Mouse (Mus musculus) kidney, postnatal 10 days (tissue): Measurements from ENCODE around the gene St6galnac4.

Source experiments
- DNase-seq: peaks from one replicate; pipeline ENCODE4 v3.0.0; 2021; ENCODE audit warnings: mixed read lengths

The St6galnac4 gene

DNA sequence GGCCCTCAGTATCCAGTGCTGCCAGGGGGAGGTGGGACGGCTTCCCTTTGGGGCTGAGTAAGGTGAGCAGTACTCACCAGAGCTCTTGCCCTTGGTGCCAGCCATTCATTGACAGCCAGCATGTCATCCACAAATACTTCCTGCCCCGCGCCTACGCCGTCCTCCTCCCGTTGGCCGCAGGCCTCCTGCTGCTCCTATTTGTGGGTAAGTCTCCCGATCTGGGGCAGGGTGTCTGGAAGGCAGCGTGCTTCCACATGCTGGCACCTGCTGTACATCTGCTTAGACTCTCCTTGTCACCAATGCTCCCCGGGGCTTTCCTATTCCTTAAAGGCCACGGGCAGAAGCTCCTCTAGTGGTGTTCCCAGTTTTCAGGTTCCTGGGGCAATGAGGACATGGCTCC is 14.7 kb upstream of the St6galnac4 start:
- no peak for DNase-seq

DNA sequence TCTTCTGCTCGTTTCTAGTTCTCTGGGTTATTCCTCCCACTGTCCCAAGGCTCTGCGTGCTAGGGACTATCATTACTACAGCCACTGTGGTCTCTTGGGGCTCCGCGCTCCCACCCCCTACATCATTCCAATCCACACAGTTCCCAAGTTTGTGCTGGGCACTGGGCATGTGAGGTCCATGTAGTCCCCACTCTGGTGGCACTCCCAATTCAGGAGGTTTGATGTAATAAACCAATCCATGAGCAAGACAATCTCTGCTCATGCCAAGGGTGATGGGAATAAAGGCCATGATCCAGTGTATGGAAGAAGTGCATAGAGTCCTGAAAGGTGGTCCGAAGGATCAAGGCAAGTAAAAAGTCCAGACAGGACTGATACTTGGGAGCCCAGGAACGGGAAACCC is 12.4 kb upstream of the St6galnac4 start, which contains the start of gene Pip5kl1:
Gene Pip5kl1 (plus strand): TSS at position 301 of the 400 bp plus-strand sequence.
- DNase-seq, result no peak

DNA sequence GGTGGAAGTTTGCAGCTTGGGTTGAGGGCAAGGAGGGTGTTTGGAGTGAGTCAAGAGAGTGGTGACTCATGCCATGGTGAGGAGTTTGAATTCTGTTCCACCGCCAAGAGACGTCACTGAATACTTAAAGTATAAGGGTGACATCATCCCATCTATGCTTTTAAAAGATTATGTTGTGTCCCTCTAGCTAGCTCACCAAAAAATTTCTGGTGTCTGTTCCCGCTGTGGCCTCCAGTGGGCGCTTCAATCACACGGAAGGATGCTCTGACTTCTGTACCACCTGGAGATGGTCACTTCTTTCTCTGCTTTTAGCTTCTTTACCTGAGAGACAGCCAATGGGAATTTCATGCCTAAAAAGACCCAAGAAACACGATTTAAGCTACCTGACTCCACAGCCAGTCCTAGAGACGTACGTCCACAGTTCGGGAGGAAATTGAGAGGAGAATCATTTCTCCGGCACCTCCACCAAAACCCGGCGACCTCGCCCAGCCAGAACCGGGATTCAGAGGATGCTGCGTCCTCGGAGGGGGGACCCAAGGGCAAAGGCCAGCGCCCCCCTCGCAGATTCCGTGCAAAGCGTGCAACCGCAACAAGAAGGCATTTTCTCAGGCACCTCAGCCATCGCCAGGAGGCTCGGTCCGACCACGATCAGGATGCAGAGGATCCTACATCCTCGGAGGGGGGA is 11.9 kb upstream of the St6galnac4 start:
- DNase-seq, result peak; percentile 68

DNA sequence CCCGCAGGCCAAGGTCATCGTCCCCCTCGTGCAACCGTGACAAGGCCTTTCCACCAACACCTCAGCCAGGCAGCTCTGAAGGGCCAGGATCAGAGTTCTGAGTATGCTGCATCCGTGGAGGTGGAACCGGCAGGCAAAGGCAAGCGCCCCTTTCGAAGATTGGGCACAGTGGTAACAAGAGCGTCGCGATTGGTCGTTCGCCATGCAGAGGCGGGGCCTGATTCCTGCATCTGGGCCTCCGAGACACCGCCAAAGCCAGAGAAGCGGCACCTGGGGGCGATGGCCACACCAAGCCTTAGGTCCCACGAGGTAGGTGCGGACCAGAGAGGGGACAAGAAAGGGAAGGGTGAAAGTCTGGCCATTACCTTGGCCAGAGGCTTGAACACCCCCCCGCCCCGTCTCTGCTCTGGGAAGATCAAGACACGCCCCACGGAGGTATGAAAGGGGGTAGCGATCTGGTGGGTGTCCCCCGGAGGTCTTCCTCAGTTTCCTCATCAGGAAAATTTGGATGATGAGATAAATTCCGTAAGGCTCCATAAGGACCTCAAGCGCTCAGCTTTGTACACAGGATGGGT is 11.2 kb upstream of the St6galnac4 start, which contains the start of gene 9430097D07Rik:
Gene 9430097D07Rik (minus strand): TSS at position 99 of the 575 bp plus-strand sequence.
- DNase-seq, result peak; percentile 46

DNA sequence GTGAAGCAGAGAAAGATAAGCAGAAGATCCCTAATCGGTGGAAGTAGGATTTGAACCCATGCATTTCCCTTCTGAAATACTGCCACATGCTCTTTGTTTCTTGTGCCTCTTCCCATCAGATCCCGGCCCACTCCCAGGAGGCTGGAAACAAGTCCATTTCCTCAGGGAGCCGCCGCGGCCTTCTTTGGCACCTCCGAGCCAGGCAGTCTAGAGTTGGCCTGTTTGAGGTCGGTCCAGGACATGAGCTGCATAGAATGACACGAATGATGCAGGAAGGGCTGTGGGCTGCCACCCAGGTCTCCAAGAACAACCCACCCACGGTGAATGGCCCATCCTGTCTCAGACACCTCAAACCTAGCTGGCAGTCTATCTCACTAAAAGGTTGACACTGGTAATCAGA is 10.4 kb upstream of the St6galnac4 start:
- DNase-seq, result no peak

- peak; percentile 64 for DNase-seq
Measured at GRCm38 (mm10) chr2:32578146-32579046, 8.5 kb upstream of the St6galnac4 start.

DNA sequence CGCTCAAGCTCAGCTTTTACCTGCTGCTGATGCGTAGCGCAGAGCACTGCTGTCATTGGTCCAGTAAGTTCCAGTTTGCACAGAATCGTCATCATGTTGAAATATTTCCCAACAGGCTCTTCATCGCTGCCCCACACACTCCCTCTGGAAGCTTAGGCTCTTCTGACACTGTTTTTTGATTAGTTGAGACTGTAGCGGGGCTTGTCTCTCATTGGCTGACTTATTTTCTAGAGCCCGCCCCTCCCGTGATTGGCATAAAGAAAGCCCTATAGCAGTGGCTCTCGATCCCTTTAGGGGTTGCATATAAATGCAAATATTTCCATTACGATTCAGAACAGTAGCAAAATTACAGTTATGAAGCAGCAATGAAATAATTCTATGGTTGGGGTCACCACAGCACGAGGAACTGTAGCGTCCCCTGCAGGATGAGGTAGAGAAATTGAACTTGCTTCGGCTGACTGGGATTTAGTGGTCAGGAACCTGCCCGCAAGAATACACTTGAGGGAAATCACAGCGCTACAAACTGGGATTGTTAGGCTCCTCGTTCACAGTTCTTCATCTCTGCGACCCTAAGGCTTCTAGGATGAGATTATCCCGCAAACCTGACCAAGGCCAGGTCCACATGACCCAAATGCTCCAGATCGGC is 5.3 kb upstream of the St6galnac4 start:
- DNase-seq, result peak; percentile 56

DNA sequence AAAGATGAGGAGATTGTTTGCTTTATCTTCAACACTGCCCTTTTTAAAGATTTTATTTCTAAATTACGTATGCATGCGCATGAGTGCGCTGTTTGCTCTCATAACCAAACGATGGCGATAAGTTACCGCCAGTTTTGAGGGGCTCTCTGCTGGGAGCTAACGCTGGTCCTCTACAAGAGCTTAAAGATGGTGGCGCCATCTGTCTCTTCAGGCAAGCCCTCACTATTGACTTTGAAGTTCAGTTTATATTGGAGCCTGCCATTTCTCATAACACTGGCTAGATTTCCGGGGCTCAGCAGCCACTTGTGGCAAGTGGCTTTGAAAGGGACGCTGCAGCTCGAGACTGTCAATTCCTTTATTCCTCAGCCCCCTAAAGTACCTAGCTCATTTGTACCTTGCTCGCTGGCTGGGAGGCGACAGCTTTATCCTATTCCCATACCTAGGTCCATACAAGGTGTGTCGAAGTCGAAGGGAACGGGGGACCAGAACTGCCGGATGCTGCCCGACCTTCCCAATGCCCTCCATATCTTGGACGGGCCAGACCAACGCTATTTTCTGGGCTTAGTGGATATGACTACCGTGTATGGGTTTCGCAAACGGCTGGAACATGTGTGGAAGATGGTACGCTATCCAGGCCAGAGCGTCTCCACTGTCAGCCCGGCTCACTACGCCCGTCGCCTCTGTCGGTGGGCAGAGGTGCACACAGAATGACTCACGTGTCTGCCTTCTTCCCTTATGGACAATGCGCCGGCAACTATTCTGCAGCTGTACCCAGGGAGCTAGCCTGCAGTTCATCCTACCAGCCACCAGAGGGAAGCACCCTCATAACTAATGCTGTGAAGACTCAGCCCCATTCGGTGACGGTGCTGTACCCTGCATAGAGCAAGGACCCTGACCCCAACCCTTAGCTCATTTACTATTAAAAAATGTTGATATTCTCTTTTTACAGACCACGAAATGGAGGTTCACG is 3.8 kb upstream of the St6galnac4 start:
- peak; percentile 87 for DNase-seq

DNA sequence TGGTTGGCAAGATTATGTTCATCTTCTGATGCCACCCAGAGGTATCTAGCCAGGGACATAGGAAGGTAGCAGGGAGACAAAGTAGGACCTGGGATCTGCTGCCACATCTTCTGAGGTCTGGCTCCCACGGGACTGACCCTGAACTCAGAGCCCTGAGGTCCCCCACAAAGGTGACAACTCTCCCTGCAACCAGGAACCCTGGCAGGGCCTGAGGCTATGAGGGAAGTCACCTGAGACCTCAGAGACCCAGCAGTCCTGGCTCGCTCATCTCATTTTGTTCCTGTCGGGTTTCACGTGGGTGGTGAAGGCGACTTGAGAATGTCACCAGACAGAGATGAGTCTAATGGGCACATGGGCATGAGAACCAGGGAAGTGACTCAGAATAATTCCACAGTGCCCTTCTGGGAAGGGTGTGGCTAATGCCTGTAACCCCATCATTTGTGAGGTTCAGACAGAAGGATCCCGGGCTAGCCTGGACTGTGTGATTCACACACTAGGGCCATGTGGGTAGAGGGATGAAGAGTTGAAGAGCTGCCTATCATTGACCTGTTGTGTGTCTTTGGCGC is 1.7 kb upstream of the St6galnac4 start:
- no peak for DNase-seq

DNA sequence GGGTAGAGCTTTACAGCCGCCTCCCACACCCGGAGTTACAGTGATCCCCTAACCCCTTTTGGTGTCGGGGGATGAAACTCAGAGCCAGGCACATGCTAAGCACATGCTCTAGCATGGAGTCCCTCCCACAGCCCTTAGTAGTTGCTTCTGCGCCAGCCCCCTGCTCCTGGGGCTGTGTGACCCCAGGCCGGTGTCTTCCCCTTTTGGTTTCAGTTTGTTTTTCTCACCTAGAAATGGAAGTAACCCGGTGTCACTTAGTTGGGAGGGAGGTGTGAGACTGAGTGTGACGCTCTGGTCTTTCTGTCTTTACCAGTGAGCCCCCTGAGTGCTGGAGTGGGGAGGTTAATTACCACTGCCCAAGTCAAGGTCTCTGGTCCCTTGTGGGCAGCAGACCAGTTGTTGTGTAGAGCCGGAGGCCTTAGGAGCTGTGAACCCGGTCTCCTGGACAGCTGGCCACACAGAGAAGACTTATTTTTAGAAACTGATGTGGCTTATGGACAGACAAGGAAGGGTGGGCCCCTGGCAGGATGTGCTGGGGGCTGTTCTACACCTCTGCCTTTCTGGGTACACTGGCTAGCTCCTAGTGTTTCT is 931 bp downstream of the St6galnac4 start:
- peak; percentile 43 for DNase-seq

DNA sequence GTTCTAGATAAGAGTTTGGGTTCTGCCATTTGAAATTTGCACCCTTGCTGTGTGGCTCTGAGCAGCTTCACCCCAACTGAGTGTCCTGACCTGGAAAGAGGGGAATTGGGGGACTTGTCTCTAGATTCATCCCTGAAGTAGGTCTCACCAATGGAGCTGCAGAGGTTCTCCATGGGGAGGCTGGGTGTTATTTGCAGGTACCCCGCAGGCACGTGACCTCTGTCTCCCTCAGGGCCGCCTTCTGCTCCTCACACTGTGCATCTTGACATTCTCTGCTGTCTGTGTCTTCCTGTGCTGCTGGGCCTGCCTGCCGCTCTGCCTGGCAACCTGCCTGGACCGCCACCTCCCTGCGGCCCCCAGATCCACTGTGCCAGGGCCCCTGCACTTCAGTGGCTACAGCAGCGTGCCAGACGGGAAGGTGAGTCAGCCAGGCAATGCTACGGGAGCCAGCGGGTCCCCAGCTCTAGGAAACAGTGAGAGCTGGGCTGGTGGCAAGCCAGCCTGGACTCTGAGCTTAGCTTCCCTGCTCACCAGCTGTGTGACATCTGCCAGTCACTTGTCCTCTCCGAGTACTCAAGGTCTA is 2.4 kb downstream of the St6galnac4 start:
- DNase-seq, result peak; percentile 70

DNA sequence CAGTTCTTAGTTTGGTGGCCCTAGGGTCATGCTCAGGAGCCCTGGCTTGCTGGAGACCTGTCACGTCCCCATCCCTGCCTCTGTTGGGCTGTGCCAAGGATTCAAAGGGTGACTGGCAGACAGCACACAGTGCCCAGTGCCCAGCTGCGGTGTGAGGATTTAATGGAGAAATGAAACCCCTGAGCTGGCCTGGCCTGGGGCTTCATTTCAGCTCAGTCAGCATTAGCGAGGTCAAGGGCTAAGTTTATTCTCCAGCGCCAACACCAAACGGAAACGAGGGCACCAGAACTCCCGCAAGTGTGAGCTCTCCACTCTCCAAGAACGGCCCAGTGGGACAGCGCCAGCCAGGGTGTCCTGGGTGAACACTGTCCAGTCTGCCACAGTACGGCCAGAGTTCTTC is 3.3 kb downstream of the St6galnac4 start:
- DNase-seq, result no peak

DNA sequence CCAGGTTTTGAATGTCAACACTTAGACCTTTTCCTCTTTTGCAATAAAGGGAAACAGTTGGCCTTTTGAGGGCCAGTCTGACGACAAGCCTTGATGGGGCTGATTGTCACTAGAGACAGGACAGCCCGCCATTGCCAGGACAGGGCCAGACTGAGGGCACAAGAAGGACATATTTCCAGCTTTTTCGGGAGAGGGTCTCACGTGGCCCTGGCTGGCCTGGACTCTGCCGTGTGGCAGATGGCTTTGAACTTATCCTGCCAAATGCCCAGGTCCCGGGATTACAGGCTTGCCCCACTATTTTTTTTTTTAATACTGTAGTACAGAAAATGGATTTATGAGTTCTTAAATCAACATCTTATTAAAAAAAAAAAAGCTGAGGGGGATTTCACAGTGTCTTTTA is 4.4 kb downstream of the St6galnac4 start:
- no peak for DNase-seq

DNA sequence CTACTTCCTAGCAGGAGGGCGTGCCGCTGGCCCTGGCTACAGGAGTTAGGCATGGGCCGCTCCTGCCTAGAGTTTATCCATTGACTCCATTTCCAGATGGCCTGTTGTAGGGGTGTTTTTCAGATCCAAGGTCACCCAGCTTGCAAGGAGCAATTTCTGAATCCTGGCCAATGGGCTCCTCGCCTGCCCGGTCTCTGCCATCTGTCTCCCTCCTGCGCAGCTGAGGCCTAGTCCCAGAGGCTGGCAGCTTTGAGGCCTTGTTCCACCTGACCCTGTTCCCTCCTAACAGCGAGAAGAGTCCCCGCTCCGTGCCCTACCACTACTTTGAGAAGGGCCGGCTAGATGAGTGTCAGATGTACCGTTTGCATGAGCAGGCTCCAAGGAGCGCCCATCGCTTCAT is 9.8 kb downstream of the St6galnac4 start:
- DNase-seq, result no peak

GRCm38 (mm10) chr2:32597248-32597647 is 10.4 kb downstream of the St6galnac4 start:
- no peak for DNase-seq

DNA sequence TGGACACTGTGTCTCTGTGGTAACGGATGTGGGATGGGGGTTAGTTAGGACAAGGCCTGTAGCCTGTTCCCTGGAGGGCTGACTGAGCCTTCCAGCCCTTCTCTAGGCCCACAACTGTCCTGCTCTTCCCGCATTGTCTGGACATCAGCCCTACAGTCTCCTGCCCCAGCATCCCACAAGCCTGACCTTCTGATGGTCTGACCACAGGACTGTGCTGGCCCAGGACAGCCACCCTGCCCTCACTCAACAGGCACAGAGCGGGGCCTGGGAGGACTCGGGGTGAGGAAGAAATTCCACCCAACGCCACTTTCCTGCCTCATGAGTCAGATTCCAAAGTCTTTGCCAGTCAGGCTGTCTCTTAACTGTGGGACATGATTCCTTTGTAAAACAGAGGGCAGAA is 10.8 kb downstream of the St6galnac4 start:
- no peak for DNase-seq

DNA sequence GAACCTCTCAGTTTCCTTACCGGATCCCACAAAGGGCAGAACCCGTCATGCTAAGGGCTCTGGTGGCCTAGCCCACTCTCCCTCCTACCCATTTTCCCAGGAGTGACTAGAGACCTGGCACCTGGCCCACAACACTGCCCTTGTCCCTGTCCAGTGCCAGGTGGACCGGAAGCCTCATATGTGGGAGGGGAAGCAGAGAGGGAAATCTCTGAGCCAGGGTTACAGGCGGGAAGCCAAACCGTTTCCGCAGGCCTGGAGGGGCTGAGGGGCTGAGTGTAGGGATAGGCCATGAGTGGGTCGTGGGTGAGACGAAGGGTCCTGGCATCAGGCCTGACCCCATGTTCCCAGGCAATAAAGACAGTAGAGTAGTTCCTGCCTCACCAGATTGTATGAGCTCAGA is 11.6 kb downstream of the St6galnac4 start:
- peak; percentile 79 for DNase-seq

DNA sequence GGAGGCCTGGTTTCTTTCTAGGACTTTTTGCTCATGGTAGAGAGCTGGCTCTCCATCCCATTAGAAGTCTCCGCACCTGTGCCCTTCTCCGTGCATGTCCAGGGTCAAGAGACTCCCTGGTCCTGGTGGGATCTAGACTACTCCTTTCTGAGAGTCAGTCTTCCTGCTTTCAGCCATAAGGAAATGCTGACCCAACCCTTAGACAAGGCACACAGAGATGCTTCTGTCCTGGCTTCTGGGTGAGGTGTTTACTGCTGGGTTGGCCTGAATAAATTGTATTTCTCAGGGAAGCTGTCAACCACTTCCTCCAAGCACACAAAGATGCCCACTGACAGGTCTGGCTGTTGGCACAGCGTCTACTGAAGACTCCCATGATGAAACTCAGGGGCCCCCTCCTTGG is 12.5 kb downstream of the St6galnac4 start, which contains the start of gene St6galnac6:
Gene St6galnac6 (plus strand): TSS at position 301 of the 400 bp plus-strand sequence.
- no peak for DNase-seq

- DNase-seq, result peak; percentile 64
Measured at GRCm38 (mm10) chr2:32601417-32602065, 14.6 kb downstream of the St6galnac4 start.

DNA sequence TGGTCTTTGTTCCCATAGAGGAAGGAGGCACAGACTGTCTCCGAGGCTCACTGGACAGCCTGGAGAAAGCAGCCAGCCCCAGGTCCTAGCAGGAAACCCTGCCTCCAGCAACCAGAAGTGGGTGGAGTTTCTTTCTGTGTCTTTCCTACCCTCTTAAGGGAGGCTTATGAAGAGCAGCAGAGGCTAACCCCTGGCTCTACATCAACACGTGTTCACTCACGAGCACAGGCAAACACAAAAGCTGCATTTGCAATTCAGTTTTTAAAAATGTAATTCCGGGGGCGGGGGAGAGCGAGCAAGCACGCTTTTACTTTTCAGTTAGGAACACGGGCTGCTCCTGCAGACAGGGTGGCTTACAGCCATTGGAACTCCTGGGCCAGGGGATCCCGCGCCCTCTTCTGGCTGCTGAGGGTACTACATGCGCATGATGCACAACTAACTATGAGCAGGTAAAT is 15.7 kb downstream of the St6galnac4 start:
- DNase-seq, result peak; percentile 95
